Mouse (Mus musculus): ENCODE results near the gene Ndc1.
"Not testable (repeated sequence)": the region's sequence is repeated elsewhere in the genome, so short reads cannot be mapped to it uniquely, and the experiment has no call there.

The Ndc1 gene

DNA sequence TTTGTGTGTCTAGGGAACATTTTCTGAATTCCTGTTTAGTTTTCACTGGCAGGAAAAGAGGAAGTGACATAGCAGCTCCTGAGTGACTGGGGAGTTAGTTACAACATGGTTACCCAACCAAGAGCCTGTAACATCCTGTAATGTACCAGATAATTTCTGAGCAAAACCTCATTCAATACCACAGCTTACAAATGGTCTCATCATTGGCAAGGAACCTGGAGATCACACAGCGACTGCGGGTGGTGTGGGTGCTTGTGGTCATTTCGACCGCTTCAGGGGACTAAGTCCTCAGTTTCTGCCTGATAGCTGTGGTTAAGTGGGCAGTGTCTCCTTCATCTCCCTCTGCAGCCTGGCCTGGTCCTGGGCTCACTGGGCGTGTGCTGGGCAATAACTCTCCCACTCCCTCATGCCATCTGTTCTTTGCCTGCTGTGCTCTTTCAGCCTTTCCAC lies 3.4 kb upstream of the Ndc1 start:
- DNase-seq (ENCODE audit: low read depth in 2 of 2, low spot score in 2 of 2) = no peak

DNA sequence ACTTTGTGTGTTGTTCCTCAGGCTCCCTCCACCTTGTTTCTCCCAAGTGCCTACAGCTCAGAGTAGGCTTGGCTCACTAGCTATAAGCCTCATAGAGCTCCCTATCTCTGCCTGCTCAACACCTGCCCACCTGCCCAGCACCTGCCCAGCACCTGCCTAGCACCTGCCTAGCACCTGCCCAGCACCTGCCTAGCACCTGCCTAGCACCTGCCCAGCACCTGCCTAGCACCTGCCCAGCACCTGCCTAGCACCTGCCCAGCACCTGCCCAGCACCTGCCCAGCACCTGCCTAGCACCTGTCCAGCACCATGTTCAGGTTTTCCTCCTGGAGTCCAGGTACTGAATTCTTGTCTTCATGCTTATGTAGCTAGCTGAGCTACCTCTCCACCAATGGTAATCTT lies 1.2 kb upstream of the Ndc1 start:
- DNase-seq (ENCODE audit: low read depth in 2 of 2, low spot score in 2 of 2) = not testable (repeated sequence)

DNA sequence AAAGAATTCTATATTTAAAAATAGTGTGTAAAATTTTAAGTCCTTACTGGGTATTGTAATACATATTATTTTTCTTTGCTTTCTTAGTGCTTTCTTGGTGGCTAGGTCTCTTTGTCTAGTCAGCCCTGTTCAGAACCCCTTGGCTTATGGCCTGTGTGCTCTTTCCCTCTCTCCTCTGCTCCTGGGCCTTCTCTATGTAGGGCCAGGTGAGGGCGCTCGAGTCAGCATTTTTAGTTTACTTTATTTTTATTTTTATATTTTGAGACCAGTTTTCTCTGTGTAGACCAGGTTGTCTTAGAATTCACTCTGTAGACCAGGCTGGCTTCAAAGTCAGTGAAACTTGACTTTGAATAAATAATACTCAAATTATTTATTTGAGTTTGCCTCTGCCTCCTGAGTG lies 4.7 kb downstream of the Ndc1 start:
- DNase-seq (ENCODE audit: low read depth in 2 of 2, low spot score in 2 of 2) = no peak

DNA sequence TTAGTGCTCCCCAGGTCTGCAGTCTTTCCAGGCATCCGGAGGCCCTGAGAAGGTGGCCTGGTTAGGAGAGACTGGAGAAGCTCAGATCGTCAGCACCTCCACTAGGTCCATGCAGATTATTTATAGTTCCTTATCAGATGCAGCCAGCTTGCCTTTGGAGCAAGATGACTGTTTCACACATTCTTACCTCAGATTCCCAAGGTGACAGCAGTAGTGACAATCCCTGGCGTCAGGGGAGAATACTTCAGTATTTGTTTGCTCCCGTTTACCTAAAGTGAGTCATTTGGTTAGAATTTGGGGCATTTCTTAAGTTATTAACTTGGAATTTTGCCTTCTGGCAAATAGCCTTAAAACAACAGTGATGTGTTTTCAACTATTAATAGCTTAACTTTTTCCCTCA lies 7.1 kb downstream of the Ndc1 start:
- no peak for DNase-seq (ENCODE audit: low read depth in 2 of 2, low spot score in 2 of 2)

DNA sequence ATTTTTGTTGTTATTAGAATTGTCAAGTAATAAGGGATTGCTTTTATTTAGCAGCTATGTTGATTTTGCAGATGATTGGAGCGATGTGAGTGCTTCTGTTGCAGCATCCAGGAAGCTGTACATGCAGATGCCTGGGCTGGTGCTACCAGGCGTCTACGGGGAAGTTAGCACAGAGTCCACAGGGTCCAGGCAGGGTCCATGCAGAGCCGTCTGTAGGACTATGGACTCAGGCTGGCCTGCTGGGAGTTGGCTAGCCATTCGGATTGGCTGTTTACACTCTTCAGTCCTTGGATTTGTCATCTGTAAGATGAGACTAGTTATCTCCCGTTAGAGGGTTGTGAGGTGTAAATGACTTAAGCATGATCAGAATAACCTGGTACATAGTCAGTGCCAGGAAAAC lies 11.4 kb downstream of the Ndc1 start:
- no peak for DNase-seq (ENCODE audit: low read depth in 2 of 2, low spot score in 2 of 2)

DNA sequence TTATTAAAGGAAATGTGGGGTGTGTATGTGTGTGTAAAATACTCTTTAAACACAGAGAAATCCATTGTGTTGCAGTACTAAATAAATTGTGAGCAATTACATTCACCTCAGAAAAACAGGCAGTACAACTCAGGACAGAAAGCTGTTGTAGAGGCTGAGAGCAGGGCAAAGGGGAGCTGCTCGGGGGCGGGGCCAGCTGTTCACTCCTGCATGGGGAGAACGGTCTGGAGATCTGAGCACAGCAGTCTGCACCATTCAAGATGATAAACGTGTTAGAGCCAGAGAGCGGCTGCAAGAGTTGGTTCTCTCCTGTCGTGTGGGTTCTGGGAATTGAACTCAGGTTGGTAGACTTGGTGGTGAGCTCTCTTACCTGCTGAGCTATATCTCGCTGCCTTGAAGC lies 13.3 kb downstream of the Ndc1 start:
- DNase-seq (ENCODE audit: low read depth in 2 of 2, low spot score in 2 of 2) = no peak

DNA sequence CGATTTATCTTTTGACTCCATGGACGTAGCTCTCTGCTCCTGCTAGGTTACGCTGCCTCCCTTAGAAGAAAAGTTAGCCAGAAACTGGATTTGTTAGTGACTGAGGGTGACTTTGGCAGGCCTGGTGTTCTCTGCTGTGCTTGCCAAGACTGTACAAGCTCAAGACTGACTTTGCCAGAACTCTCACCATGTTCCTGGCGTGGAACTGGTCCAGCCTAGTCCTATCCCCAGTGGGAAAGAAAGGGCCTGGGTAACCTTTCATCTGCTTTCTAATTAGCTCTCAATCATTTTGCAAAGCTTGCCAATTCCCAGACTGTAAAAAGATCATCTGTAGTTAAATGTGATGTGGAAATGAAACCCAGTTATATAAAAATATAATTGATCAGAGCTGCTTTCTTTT lies 19.5 kb downstream of the Ndc1 start:
- DNase-seq (ENCODE audit: low read depth in 2 of 2, low spot score in 2 of 2) = no peak

DNA sequence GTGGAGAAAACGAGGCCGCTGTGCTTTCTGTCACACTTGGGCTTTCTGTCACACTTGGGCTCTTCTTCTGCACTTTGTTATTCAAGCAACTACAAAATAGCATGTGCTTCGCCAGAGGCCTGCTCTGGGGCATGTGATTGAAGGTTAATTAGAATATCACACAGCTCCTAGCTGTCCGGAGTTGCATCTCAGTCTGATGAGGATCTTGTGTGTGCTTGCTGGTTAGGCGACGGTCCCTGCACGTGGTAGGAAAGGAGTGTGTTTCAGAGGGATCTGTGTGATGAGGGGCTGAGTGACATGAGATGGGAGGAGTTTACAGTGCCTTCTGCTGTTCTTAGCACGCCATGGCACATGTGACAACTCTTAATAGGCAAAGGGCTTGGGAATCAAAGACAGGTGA lies 19.9 kb downstream of the Ndc1 start:
- DNase-seq (ENCODE audit: low read depth in 2 of 2, low spot score in 2 of 2) = no peak

DNA sequence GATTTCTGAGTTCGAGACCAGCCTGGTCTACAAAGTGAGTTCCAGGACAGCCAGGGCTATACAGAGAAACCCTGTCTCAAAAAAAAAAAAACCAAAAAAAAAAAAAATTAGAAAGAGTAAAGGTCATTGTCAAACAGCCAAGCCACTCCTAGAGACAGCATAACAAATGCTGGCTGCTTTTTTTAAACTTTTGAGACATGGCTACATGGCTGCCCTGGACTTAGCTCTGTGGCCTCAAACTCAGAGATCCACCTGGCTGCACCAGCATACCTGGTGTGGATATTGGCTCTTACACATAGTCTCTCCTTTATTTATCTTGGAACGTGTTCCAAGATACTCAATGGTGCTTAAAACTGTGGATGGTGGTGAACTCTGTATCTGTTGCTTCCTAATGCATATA lies 20.7 kb downstream of the Ndc1 start:
- DNase-seq (ENCODE audit: low read depth in 2 of 2, low spot score in 2 of 2) = no peak

DNA sequence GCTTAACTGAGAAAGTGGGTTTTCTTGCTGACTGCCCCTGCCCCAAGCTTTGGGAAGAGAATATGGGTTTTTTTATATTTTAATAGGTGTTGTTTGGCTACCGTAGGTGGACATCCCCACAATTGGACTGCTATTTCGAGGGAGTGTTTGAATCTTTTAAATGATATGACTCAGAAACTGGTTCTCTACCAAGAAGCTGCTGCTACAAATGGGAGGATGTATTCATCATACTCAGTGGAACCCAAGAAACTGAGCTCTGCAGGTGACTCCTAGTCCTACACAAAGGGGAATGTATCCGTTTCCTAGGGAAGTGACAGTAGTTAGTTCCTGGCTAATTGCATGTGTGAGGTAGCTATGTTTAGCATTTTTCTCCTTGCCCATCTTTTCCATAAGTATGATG lies 21.8 kb downstream of the Ndc1 start:
- DNase-seq (ENCODE audit: low read depth in 2 of 2, low spot score in 2 of 2) = no peak

DNA sequence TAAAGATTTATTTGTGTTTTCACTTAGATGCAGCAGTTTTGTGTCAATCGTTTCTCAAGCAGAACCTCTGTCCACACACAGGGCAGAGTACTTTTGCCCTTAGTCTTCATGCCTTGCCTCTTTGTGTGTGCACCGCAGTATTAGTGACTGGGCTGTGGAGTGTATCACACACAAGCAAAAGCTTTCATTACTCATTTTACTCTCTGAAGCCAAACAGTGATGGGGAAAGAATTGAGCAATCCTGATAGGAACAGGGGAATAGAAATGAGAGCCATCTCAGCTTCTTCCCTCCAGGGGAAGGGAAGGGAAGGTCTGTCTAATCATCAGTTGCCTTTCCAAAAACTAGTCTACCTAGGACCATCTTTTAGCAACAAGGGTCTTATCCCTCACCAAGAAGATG lies 26.2 kb downstream of the Ndc1 start:
- DNase-seq (ENCODE audit: low read depth in 2 of 2, low spot score in 2 of 2) = no peak

DNA sequence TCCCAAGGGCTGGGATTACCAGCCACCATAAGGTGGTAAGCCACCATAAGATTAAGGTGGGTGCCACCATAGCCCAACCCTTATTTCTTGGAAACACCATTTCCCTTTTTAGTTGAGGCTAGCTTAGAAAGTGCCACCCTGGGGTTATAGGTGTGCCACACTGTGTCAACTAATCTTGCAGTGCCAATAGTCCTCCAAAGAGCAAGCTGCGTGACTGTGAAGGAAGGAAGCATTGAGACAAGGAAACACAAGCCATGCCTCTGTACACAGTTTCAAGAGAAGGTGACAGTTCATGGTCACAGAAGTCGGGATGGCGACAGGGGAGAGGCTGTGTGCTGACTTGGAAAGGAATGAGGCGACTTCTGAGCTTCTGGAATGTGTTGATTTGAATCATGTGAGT lies 52.6 kb downstream of the Ndc1 start:
- DNase-seq (ENCODE audit: low read depth in 2 of 2, low spot score in 2 of 2) = no peak

DNA sequence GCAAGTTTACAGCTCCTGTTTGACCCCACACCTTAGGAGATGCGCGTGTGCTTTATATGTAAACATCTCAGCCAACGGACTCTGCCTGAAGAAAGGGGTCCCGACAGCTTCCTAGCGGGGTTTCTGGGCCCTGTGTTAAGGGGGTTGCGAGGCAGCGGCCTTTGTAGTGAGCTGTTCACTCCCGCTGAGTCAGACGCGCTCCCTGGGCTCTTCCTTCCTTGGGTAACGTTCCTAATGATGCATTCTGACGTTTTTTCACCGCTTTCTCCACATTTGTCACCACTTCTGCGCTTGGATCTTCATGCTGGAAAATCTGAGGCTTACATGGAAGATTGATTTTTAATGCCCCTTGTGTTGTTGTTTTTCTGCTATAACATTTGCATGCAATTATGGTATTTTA lies 54.1 kb downstream of the Ndc1 start:
- DNase-seq (ENCODE audit: low read depth in 2 of 2, low spot score in 2 of 2) = no peak

DNA sequence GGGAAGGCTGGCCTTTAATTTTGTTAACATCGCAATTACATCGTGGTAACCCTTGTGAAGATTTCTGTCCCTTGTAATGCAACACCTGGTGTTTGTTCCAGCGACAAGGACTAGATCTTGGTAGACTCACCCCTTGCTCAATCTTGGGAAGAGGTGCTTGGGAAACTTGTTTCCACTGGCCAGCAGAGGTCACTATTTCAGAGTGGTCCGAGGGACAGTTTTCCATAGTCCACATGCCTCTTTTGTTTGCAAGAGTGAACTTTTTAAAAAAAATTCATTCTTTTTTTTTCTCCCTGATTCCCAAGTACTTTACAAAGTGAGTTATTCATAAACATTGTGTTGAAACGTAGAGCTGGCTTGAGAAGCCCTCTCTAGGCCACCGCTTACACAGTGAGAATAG lies 54.6 kb downstream of the Ndc1 start:
- DNase-seq (ENCODE audit: low read depth in 2 of 2, low spot score in 2 of 2) = no peak

DNA sequence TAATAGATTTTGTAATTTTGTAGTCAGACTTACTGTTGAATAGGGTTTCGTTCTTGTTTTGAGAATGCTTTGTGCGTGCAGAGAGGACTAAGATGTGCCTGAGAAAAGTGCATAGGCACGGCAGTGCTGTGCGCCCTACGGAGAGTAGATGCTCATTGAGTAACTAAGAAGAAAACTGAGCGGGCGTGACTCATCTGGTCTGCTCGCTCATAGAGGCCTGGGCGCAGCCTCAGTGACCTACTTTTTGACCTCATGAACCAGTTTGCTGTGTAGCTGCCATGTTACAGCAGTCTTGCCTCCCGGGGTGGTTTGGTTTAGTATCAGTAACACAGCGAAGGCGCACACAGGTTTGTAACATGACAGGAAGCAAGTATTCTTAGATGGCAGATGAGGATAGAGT lies 58.0 kb downstream of the Ndc1 start:
- no peak for DNase-seq (ENCODE audit: low read depth in 2 of 2, low spot score in 2 of 2)

DNA sequence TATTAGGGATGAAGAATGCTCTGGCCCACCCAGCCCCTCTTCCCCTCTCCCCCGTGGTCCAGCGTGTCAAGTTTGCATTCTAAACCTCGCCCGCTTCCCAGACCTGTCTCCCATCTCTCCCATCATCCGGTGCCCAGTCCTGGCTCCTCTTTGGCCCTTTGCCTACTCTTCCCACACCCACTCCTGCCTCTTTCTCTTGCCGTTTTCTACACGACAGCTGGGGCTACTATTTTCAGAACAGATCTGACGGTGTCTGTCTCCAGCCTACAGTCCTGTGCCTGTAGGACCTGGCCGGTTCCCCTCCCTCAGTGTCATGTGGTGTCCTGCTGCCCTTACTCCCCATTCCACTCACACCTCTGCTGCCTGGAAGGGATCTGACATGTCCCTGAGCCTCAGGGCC lies 59.0 kb downstream of the Ndc1 start:
- no peak for DNase-seq (ENCODE audit: low read depth in 2 of 2, low spot score in 2 of 2)

DNA sequence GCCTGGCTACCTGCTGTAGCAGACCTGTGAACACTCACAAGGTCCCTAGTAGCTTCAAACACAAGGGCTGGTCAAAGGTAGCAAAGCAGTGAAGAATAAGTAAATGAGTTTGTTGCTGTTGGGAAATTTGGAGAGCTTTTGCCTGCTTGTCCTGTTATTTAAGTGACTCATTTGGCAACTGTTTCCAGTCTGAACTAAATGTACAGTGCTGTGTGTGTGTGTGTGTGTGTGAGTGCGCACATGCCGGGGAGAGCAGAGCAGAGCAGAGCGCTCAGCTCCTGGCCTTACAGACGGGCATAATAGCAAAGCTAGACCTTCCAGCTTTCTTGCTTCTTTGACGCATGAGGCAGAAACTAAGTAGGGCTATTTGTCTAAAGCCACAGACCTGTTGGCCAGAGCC lies 65.1 kb downstream of the Ndc1 start:
- no peak for DNase-seq (ENCODE audit: low read depth in 2 of 2, low spot score in 2 of 2)

DNA sequence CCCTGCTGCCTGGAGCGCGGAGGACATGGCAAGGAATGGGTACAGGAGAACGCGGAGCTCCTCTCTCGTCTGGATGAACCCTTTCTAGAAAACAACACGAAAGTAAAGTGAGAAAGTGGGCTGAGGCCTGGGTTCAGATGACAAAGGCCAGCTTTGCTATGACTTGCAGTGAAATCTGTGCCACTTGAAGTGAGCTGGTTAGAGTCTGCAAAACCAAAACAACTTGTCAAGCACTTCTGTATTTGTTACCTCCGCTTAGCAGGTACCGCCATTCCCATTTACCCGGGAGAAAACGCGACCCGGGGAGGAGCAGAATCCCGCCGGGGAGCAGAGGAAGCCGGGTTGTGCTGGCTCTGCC lies 66.4 kb downstream of the Ndc1 start:
- no peak for DNase-seq (ENCODE audit: low read depth in 2 of 2, low spot score in 2 of 2)

DNA sequence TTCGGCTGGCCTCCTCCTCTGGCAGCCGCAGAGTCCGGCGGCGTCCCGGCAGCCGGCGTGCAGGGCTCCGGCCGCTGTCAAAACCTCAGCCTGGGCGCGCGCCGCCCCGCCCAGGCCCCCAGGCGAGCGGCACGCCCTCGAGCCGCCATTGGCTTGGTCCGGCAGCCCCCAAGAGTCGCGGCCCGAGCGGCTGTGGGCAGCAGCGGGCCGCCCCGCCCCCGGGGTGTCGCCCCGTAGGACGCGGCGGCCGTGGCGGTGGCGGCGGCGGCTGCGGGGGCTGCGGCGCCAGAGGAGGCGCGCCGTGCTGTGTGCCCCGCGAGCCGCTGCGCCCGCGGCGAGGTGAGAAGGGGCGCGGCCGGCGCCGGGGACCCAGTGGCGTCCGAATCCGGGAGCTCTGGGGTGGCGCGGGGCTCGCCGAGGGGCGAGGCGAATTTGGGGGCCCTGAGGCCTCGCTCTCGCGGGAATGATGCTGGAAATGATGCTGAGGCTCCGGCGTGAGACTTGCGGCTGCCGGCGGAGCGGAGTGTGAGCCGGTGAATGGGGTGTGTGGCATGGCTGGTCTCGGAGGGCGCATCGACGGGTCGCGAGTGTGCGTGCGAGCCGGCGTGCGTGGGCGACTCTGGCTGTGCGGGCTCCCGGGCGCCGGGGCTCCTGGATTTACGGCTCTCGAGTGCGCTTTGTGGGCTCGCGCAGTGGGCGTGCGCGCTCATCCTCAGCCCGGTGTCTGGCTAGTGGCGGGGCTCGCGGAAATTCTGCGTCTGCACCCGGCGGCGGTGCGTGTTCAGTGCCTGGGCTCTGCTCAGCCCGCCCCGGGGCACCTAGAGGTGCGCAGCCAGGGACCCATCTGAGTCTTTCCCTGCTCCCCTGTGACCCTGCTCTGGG lies 67.0 kb downstream of the Ndc1 start, which contains the start of gene Glis1:
Glis1 (plus strand) TSS at position 236 of the 882 bp plus-strand sequence.
- DNase-seq (ENCODE audit: low read depth in 2 of 2, low spot score in 2 of 2) = no peak

DNA sequence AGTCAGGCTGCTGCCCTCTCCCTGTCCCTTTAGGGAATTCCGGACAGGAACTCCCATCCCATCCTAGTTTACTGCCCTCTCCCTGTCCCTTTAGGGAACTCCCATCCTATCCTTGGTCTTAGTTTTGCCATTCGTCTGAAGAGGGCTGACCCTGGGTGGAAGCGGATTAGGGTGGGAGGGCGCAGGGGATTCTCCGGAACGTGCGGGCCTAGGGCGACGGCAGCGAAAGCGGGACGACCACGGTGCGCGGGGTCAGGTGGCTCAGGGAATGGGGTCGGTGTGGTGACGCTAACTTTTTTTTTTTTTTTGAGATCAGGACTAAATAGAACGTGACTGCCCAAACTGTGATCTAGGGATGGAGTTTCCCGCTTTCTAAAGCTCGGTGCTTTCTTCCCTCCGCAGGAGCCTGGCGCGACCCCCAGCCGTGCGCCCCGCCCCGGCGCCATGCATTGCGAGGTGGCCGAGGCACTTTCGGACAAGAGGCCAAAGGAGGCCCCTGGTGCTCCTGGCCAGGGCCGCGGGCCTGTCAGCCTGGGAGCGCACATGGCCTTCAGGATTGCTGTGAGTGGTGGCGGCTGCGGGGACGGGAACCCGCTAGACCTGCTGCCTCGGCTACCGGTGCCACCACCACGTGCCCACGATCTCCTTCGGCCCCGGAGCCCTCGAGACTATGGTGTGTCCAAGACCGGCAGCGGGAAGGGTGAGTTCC lies 67.8 kb downstream of the Ndc1 start:
- no peak for DNase-seq (ENCODE audit: low read depth in 2 of 2, low spot score in 2 of 2)

DNA sequence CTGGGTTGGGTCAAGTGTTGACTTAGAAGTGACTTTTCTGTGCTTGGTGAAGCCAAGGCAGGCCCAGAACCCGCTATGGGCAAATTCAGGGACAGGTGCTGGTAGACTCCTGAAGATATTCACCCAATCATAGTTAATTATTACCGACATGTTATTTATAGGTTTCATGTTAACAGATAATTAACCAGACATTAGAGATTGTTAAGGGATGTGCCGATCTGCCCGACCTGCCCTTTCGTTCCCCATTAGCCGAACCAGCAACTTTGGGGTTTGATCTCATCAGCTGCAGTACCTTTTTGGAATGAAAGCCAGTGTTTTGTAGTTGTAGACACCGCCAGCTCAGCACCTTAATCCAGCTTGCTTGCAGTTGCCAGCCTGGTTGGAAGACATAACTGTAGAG lies 68.9 kb downstream of the Ndc1 start:
- no peak for DNase-seq (ENCODE audit: low read depth in 2 of 2, low spot score in 2 of 2)

DNA sequence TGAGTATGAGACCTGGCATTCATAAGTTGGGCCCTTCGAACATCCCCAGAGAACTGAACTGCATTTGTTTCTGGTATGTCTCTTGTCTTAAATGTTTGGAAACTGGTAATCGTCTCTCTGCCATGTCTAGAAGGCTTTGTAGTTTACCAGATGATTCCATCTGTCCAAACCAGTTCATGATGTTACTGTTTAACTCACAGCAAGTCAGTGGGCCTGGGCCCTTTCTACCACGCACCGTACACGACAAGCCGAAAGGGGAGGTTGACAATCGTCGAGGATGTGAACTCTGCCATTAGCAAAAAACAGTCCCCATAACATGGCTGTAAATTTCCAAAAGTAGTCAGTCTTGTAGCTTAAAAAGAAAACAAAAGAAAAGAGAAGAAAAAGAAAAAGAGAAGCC lies 71.2 kb downstream of the Ndc1 start:
- DNase-seq (ENCODE audit: low read depth in 2 of 2, low spot score in 2 of 2) = no peak

DNA sequence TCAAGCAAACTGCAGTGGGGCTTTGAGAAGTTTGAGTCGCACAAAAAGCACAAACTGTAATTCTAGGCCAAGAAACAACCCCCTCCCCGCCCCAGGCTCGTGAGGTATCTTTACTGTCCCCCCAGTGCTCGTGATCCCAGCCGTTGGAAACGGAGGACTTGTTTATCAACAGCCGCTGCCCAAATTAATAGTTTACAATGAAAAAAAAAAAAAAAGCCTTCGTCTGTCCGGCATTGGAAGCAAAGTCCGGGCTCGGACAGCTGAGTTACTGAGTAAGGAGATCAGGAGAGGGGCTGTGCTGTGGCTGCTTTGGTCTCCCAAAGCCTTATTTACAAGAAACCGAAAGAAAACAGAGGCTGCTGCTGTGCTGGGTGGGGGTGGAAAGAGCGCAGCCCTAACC lies 72.7 kb downstream of the Ndc1 start:
- no peak for DNase-seq (ENCODE audit: low read depth in 2 of 2, low spot score in 2 of 2)
